ENCODE assay signal across 9 mouse cellular contexts in the genomic region with DNA sequence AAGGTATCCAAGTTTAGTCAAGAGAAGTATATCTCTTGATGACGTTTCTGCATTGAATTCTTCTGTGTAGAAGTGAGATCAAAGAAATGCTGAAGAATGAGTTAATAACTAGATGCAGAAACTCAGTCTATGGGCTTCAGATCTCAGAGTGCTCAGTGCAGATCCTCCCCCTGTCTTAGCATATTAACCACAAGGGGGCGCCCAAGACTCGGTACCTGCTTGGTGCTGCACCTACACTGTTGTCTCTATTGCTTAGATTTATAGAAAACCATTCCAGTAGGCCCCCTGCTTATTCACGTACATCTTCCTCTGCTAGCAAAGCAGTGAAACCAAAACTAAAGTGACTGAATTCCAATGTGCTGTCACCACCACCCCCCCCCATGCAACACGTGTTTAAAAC.
DNase-seq lines count a peak whose midpoint lies in the region; ATAC-seq and TF ChIP-seq lines count a peak whose summit lies in the region.
"Had no signal": no experiment of that assay in that cellular context is flagged by ENCODE, and none has a peak within 500 bp of the region (broad histone marks: within the 10 kb centered on the region; RNA-seq: fewer than 3 reads in every experiment).

No protein-coding gene starts in this region.

- peak; percentile 72 for TF ChIP-seq CTCF in intestine, postnatal 0 days (IDR thresholded peaks at IDR 0.05; ENCODE audit: low read depth)
- TF ChIP-seq CTCF in brain, embryonic 14.5 days (IDR thresholded peaks at IDR 0.05; ENCODE audit: borderline replicate concordance, extremely low read depth, insufficient read depth, insufficient read length): peak; percentile 72
- TF ChIP-seq CTCF in embryonic fibroblast, embryonic 13.5 days (IDR thresholded peaks at IDR 0.05; ENCODE audit: borderline replicate concordance, insufficient read depth, low read length): peak; percentile 47; the same call in 1 of the 2 replicates

- no peaks in the 10 kb centered on the region for H3K4me1 ChIP-seq in intestine, postnatal 0 days (replicated peaks; ENCODE audit: control insufficient read depth, insufficient read depth, low read length)
- no peaks in the 10 kb centered on the region for H3K4me1 ChIP-seq in intestine, embryonic 15.5 days (replicated peaks)
- peaks cover 8% of the 10 kb centered on the region; the same call in 1 of the 2 replicates for H3K4me1 ChIP-seq in embryonic fibroblast, embryonic 13.5 days (ENCODE audit: control insufficient read depth, insufficient read depth, low read length)
- peaks cover 18% of the 10 kb centered on the region for H3K4me1 ChIP-seq in hindbrain, embryonic 15.5 days (replicated peaks)
- peaks cover 5% of the 10 kb centered on the region; the same call in 1 of the 2 replicates for H3K4me1 ChIP-seq in midbrain, embryonic 11.5 days (ENCODE audit: control insufficient read depth, insufficient read depth, low read length)
- H3K4me1 ChIP-seq: lung, embryonic 15.5 days had no signal

- WGBS in intestine, postnatal 0 days: 27% methylated on average over 5 of the region's 5 CpGs
- WGBS in intestine, embryonic 15.5 days: 29% methylated on average over 5 of the region's 5 CpGs
- WGBS in hindbrain, embryonic 15.5 days: 29% methylated on average over 5 of the region's 5 CpGs
- 30% methylated on average over 5 of the region's 5 CpGs for whole genome bisulfite sequencing in midbrain, embryonic 11.5 days

- peak; percentile 75 for DNase-seq in brain, embryonic 14.5 days (ENCODE audit: low read depth)
- DNase-seq in left cerebral cortex, adult 8-10 months (ENCODE audit: low spot score in 2 of 2): peak; percentile 15 to 37
- peak; percentile 91 for DNase-seq in midbrain, embryonic 11.5 days (ENCODE audit: low spot score, missing footprints)
- DNase-seq in splenic B cell, adult 2 months (ENCODE audit: low read depth, low spot score): peak; percentile 50

- ATAC-seq in intestine, postnatal 0 days: no peak
- ATAC-seq in intestine, embryonic 15.5 days: no peak
- ATAC-seq in hindbrain, embryonic 15.5 days (ENCODE audit: low FRiP score, low read depth): 0 out of 2 replicates have a peak, but pooled peaks have one; percentile 68
- ATAC-seq in midbrain, embryonic 11.5 days (ENCODE audit: low FRiP score): peak; percentile 73; the same call in 1 of the 2 replicates

- no peaks in the 10 kb centered on the region for H3K36me3 ChIP-seq in intestine, postnatal 0 days (ENCODE audit: control insufficient read depth, insufficient read depth)
- no peaks in the 10 kb centered on the region for H3K36me3 ChIP-seq in intestine, embryonic 15.5 days
- H3K36me3 ChIP-seq in hindbrain, embryonic 15.5 days: no peaks in the 10 kb centered on the region
- no peaks in the 10 kb centered on the region for H3K36me3 ChIP-seq in midbrain, embryonic 11.5 days (ENCODE audit: control insufficient read depth, insufficient read depth, low read length)
- no peaks in the 10 kb centered on the region for H3K36me3 ChIP-seq in splenic B cell, adult 2 months (ENCODE audit: control insufficient read depth, insufficient read depth, low read length, poor library complexity, severe bottlenecking)
- H3K36me3 ChIP-seq: lung, embryonic 15.5 days had no signal

- no peak overlapping the region for H3K9ac ChIP-seq in intestine, postnatal 0 days (ENCODE audit: low read depth, low read length)
- no peak overlapping the region for H3K9ac ChIP-seq in intestine, embryonic 15.5 days
- no peak overlapping the region for H3K9ac ChIP-seq in hindbrain, embryonic 15.5 days
- no peak overlapping the region for H3K9ac ChIP-seq in midbrain, embryonic 11.5 days (ENCODE audit: low read length)
- H3K9ac ChIP-seq: lung, embryonic 15.5 days had no signal

- H3K4me3 ChIP-seq in intestine, postnatal 0 days (ENCODE audit: low read depth, low read length): no peak overlapping the region
- no peak overlapping the region for H3K4me3 ChIP-seq in intestine, embryonic 15.5 days (replicated peaks)
- H3K4me3 ChIP-seq in embryonic fibroblast, embryonic 13.5 days (ENCODE audit: insufficient read depth, low read length): no peak overlapping the region
- H3K4me3 ChIP-seq in hindbrain, embryonic 15.5 days: no peak overlapping the region
- no peak overlapping the region for H3K4me3 ChIP-seq in midbrain, embryonic 11.5 days (ENCODE audit: low read depth, low read length)
- H3K4me3 ChIP-seq: lung, embryonic 15.5 days had no signal

- no peak overlapping the region for H3K27ac ChIP-seq in intestine, postnatal 0 days (ENCODE audit: low read depth, low read length)
- no peak overlapping the region for H3K27ac ChIP-seq in intestine, embryonic 15.5 days
- no peak overlapping the region for H3K27ac ChIP-seq in embryonic fibroblast, embryonic 13.5 days (ENCODE audit: insufficient read depth, low read length)
- no peak overlapping the region for H3K27ac ChIP-seq in hindbrain, embryonic 15.5 days (replicated peaks)
- no peak overlapping the region for H3K27ac ChIP-seq in midbrain, embryonic 11.5 days (ENCODE audit: low read depth, low read length)
- H3K27ac ChIP-seq: lung, embryonic 15.5 days had no signal

- H3K9me3 ChIP-seq in intestine, postnatal 0 days (ENCODE audit: control insufficient read depth): no peaks in the 10 kb centered on the region
- no peaks in the 10 kb centered on the region for H3K9me3 ChIP-seq in intestine, embryonic 15.5 days
- no peaks in the 10 kb centered on the region for H3K9me3 ChIP-seq in hindbrain, embryonic 15.5 days
- no peaks in the 10 kb centered on the region for H3K9me3 ChIP-seq in midbrain, embryonic 11.5 days (ENCODE audit: control insufficient read depth, low read length)
- H3K9me3 ChIP-seq: lung, embryonic 15.5 days had no signal

- no peaks in the 10 kb centered on the region for H3K27me3 ChIP-seq in intestine, postnatal 0 days (replicated peaks; ENCODE audit: control insufficient read depth, insufficient read depth, low read length)
- no peaks in the 10 kb centered on the region for H3K27me3 ChIP-seq in intestine, embryonic 15.5 days (replicated peaks)
- 0 out of 2 replicates have a peak, but pooled peaks cover 2% of the 10 kb centered on the region for H3K27me3 ChIP-seq in hindbrain, embryonic 15.5 days
- no peaks in the 10 kb centered on the region; the same call in 1 of the 2 replicates for H3K27me3 ChIP-seq in midbrain, embryonic 11.5 days (ENCODE audit: control insufficient read depth, insufficient read depth, low read length)
- no peaks in the 10 kb centered on the region for H3K27me3 ChIP-seq in splenic B cell, adult 2 months (ENCODE audit: control insufficient read depth, insufficient read depth, low read length, poor library complexity, severe bottlenecking)
- H3K27me3 ChIP-seq: lung, embryonic 15.5 days had no signal

- H3K4me2 ChIP-seq in intestine, postnatal 0 days (replicated peaks; ENCODE audit: low read depth): no peak overlapping the region
- no peak overlapping the region for H3K4me2 ChIP-seq in intestine, embryonic 15.5 days (replicated peaks)
- H3K4me2 ChIP-seq in hindbrain, embryonic 15.5 days: no peak overlapping the region
- H3K4me2 ChIP-seq in midbrain, embryonic 11.5 days: no peak overlapping the region
- H3K4me2 ChIP-seq: lung, embryonic 15.5 days had no signal

- TF ChIP-seq POLR2A in brain, embryonic 14.5 days (IDR thresholded peaks at IDR 0.05; ENCODE audit: borderline replicate concordance, extremely low read depth, insufficient read depth, insufficient read length, poor library complexity, severe bottlenecking): no peak
- no peak for TF ChIP-seq POLR2A in embryonic fibroblast, embryonic 13.5 days (IDR thresholded peaks at IDR 0.05; ENCODE audit: low read depth, low read length)

Comparison
In these comparisons a context has a peak if more than half of its experiments do, and no peak if none do; other contexts are left out.
1. ATAC-seq: peak in hindbrain, embryonic 15.5 days (single experiment) and midbrain, embryonic 11.5 days (single experiment); none in intestine, postnatal 0 days (single experiment) and intestine, embryonic 15.5 days (single experiment).
2. DNase-seq: peak in every context shown above with its lines; median percentile 91 in midbrain, embryonic 11.5 days; 75 in brain, embryonic 14.5 days; 50 in splenic B cell, adult 2 months; 26 in left cerebral cortex, adult 8-10 months.
3. Peak in every context shown above with its lines, with median percentiles within 50 percentile points of each other: CTCF ChIP-seq.